Mouse (Mus musculus) forebrain, embryonic 10.5 days (tissue): ENCODE data around the gene Defb13. TPM values are rescaled to one million over a fixed set of nuclear protein-coding genes. Genes with fewer than 3 reads are reported as not detected.
"Not testable (repeated sequence)": the region's sequence is repeated elsewhere in the genome, so short reads cannot be mapped to it uniquely, and the experiment has no call there.

Source experiments
- DNase-seq: peaks from one replicate; pipeline ENCODE4 v3.0.0-alpha.2; 2017; ENCODE audit warnings: low spot score; ENCODE audit errors: extremely low spot score
- H3K27ac ChIP-seq: fragments of 300-500 bp; sonication (generic); 2 replicates; pipeline ENCODE4 v1.5.1; 2016; ENCODE audit warnings: mild to moderate bottlenecking
- H3K27me3 ChIP-seq: fragments of 300-500 bp; sonication (generic); 2 replicates; pipeline ENCODE4 v1.6.1; 2016; ENCODE audit warnings: mild to moderate bottlenecking; ENCODE audit not compliant: poor library complexity, severe bottlenecking
- H3K36me3 ChIP-seq: fragments of 300-500 bp; sonication (generic); replicated peaks from 2 replicates; pipeline ENCODE4 v1.6.1; 2016; ENCODE audit warnings: mild to moderate bottlenecking, moderate library complexity
- H3K4me1 ChIP-seq: fragments of 300-500 bp; sonication (generic); 2 replicates; pipeline ENCODE4 v1.6.1; 2016
- H3K4me3 ChIP-seq: fragments of 300-500 bp; sonication (generic); 2 replicates; pipeline ENCODE4 v1.5.1; 2016; ENCODE audit warnings: mild to moderate bottlenecking, moderate library complexity
- H3K9me3 ChIP-seq: fragments of 300-500 bp; sonication (generic); 2 replicates; pipeline ENCODE4 v1.6.1; 2016; ENCODE audit warnings: mild to moderate bottlenecking, moderate library complexity
- WGBS: fragments of 180-500 bp; shearing (Covaris S2); methylation state at CpG from one replicate; pipeline ENCODE4 v1.1.7; 2016; 5-methylcytosine and 5-hydroxymethylcytosine counted together
- polyA plus RNA-seq: library from polyadenylated mRNA; unstranded; fragments of >200 nt; fragmentation: Nextera tagmentation; extraction: Ambion mirVana; gene quantifications from 2 replicates; pipeline ENCODE4 v1.2.1, GENCODE M21; 2016

Defb13 gene
- not detected in 2 replicates for polyA plus RNA-seq

DNA sequence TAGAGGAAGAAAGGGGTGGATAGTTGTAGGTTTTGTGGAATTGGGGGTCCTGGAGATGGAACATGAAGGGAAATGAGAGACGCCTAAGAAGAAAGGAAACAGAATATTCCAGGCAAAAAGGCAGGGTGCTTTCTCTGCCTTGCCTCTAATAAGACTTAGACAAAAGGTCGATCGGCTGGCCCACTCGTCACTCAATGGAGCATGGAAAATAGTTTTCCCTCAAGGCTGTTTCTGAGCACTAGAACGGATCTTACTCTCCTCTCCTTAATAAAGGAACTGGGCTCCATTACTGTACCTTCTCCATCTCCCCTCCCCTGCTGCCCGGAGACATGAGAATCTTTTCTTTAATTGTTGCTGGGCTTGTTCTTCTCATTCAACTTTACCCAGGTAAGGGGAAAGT lies at the start of gene Defb13:
TSS of gene Defb13 (plus strand) at position 301 of the 400 bp plus-strand sequence.
- Histone ChIP-seq H3K36me3 (no peaks in the 10 kb centered on the region), H3K27me3 (no peaks in the 10 kb centered on the region), H3K9me3 (no peaks in the 10 kb centered on the region; the same call in 1 of the 2 replicates), H3K27ac (no peak within 1 kb of the TSS), H3K4me1 (no peaks in the 10 kb centered on the region), H3K4me3 (no peak within 1 kb of the TSS)
- no peak for DNase-seq
- 87% methylated on average over 6 of the region's 6 CpGs for WGBS

DNA sequence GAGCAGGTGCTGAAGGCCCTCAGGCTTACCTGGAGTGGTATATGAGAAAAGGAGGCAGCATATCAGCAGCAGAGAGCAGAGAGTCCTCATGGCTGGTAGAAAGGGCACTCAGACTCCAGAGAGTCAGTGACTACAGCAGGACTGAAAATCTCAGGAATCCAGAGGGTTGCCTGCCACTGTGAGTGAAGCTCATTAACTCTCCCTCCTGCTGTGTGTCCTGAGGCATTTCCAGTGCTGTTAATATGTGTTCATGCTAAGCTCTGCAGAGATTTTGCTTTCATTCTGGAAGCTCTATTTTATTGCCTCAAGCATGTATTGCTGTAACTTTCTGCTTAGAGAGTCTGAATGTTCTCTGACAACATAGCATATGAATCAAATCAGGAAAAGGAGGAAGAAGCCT lies 40.3 kb upstream of the Defb13 start, which contains the start of gene Defb11:
TSS of gene Defb11 (minus strand) at position 123 of the 400 bp plus-strand sequence.
- not testable (repeated sequence) for H3K4me3 ChIP-seq, H3K9me3 ChIP-seq, H3K27me3 ChIP-seq, DNase-seq, H3K4me1 ChIP-seq, H3K36me3 ChIP-seq
- H3K27ac ChIP-seq = peak within 1 kb of the TSS; percentile 8; the same call in 1 of the 2 replicates

DNA sequence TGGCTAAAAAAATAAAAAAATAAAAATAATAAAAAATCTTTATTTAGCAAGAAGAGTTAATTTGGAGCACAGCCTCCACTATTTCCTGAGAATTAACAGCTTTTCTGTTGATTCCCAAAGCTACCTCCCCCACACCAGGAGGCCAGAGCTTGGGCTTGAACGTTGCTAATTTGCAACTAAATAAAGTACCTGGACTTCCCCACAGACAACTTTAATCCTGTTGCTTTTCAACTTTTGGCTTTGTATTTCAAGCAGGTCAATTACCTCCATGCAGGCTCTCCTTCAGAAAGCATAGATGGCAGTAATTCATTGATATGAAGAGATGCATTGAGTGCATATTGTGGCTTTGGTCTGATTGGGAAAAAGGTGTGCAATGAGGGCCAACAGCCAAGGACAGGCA lies 34.6 kb upstream of the Defb13 start:
- Histone ChIP-seq H3K4me1 (peaks cover under 1% of the 10 kb centered on the region), H3K27me3 (no peaks in the 10 kb centered on the region), H3K27ac (no peak overlapping the region), H3K36me3 (no peaks in the 10 kb centered on the region), H3K4me3 (no peak overlapping the region), H3K9me3 (no peaks in the 10 kb centered on the region)
- 7% methylated on average over 1 of the region's 1 CpGs for WGBS
- DNase-seq = no peak

DNA sequence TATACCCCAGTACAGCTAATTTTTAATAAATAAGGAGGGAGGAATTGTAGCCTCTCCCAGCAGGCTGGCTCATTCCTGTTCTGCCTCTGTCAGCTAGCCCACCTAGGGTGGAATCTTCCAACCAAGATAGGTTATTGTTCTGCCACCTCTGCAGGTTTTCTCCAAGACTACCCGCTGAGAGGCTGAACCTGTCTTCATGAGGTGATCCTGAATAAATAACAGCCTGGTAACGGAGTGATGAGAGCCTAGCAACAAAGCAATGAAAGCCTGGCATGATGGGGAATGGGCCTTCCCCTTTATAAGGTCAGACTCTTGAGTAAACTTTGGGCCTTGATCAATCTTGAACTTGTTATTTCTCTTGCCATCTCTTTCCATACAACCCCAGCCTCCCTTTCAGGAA lies 34.0 kb upstream of the Defb13 start:
- Histone ChIP-seq H3K27ac (no peak overlapping the region), H3K4me1 (no peaks in the 10 kb centered on the region), H3K4me3 (no peak overlapping the region), H3K9me3 (no peaks in the 10 kb centered on the region), H3K36me3 (no peaks in the 10 kb centered on the region), H3K27me3 (no peaks in the 10 kb centered on the region)
- WGBS = 19% methylated on average over 2 of the region's 2 CpGs
- no peak for DNase-seq

DNA sequence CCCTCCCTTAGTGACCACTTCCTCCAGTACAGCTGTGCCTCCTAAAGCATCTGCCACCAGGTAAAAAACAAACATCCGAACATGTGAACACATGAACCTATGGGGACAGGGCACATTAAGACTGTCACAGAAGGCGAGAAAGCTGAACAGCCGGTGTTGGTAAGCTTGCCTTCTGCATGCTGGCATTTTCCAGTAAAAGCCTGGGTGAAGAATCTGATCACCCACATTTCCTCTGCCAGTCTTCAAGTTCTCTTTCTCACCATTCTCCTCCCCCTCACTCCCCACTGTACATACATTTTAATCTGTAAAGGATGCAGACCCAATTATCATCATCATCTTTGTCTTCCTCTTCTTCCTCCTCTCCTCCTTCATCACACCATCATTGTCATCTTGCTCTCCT lies 30.9 kb upstream of the Defb13 start:
- no peak overlapping the region for H3K4me3 ChIP-seq
- no peaks in the 10 kb centered on the region for H3K4me1 ChIP-seq
- WGBS = 80% methylated on average over 3 of the region's 3 CpGs
- no peaks in the 10 kb centered on the region for H3K36me3 ChIP-seq
- DNase-seq = no peak
- no peaks in the 10 kb centered on the region for H3K9me3 ChIP-seq
- H3K27ac ChIP-seq = no peak overlapping the region
- H3K27me3 ChIP-seq = no peaks in the 10 kb centered on the region

DNA sequence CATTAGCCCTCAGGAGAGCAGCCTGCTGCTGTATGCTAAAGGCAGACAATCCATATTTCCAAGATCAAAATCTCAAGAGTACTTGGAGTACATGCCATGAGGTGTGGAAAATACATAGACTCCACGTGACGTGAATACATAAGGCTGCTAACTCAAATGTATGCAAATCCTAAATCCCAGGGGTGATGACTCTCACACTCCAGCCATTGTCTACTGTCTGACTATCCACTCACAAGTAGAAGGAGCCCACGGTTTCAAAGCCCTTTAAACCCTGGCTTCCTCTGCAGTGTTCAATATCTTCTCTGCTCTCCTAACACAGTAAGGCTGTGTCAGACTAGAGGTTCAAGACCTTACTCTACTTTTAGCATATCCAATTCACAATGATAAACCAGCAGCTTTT lies 15.8 kb upstream of the Defb13 start:
- H3K27me3 ChIP-seq, H3K4me3 ChIP-seq, H3K27ac ChIP-seq, H3K4me1 ChIP-seq, DNase-seq, H3K36me3 ChIP-seq, H3K9me3 ChIP-seq: not testable (repeated sequence)
- 85% methylated on average over 3 of the region's 3 CpGs for WGBS

DNA sequence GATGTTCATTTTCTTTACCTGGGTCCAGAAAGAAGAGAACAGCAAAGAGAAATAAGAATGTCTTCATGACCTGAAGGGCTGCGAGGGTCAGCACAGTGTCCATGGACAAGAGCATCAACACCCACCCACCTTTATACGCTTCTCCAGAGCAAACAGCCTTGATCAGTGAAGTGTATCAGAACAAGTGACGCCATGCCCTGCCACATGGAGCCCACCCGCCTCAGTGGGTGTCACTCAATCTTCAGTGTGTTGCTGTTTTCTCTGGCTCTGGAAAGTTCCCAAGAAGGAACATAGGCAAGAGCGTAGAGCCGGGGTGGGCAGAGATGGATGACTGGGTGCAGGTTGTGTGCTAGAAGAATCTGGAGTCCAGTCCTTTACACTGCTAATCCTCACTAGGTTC lies 14.0 kb upstream of the Defb13 start, which contains the start of gene Defb15:
TSS of gene Defb15 (minus strand) at position 101 of the 400 bp plus-strand sequence.
- no peak for DNase-seq
- Histone ChIP-seq H3K27ac (no peak within 1 kb of the TSS), H3K9me3 (0 out of 2 replicates have a peak, but pooled peaks cover 4% of the 10 kb centered on the region), H3K4me1 (no peaks in the 10 kb centered on the region), H3K36me3 (no peaks in the 10 kb centered on the region), H3K4me3 (no peak within 1 kb of the TSS), H3K27me3 (no peaks in the 10 kb centered on the region)
- WGBS = 91% methylated on average over 6 of the region's 6 CpGs

DNA sequence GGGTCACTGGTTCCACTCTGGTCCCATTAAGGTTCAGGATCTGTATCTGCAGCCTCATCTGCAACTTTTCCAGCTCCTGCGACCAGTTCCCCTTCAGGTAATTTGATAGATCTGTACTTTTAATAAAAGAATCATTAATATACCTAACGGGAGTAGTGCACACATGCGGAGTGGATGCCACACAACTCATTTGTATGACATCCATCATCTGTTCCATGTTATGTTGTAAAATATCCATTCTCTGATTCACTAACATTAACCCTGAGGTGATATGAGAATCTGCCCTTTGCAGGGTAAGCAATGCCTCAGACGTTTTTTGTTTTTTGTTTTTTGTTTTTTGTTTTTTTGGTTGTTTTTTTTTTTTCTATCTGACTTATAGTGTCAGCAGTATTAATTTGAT lies 8.5 kb upstream of the Defb13 start, which contains the start of gene Defb35:
TSS of gene Defb35 (plus strand) at position 301 of the 400 bp plus-strand sequence.
- not testable (repeated sequence) for H3K9me3 ChIP-seq, DNase-seq, H3K27me3 ChIP-seq, H3K27ac ChIP-seq, H3K36me3 ChIP-seq, H3K4me3 ChIP-seq, H3K4me1 ChIP-seq
- 94% methylated on average over 4 of the region's 4 CpGs for WGBS

DNA sequence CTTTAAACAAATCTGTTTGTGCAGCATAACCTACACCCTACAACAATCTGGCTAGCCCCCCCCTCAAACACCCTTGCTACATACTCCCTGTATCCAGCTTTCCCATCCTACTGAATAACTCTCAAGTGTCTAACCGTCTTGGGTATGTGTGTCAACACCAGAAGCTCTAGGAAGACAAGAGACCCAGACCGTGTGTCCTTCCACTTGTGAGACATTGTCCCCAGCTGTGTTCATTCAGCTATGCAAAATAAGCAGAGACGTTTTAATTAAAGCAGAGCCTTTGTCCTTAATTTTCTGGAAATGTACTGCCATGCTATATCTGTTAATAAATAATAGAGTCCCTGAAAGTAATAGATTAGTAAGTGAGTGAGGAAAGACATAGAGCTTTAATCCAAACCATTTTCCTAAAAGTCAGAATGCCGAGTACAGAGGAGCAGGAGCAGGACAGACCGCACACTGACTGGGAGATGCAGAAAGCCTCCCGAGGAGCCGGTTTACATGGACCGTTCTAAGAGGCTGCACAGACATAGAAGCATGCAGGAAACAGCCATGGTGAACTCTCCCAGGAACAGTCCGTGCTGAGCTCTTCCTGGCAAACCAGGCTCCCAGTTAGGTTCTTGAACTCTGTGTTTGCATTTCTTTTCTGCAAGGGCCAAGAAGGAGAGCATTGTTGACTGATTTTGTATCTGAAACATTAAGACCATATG lies 902 bp downstream of the Defb13 start:
- no peak for DNase-seq
- Histone ChIP-seq H3K4me1 (no peaks in the 10 kb centered on the region), H3K36me3 (no peaks in the 10 kb centered on the region), H3K27me3 (no peaks in the 10 kb centered on the region), H3K9me3 (no peaks in the 10 kb centered on the region), H3K4me3 (no peak overlapping the region), H3K27ac (no peak overlapping the region)
- 76% methylated on average over 9 of the region's 9 CpGs for WGBS

DNA sequence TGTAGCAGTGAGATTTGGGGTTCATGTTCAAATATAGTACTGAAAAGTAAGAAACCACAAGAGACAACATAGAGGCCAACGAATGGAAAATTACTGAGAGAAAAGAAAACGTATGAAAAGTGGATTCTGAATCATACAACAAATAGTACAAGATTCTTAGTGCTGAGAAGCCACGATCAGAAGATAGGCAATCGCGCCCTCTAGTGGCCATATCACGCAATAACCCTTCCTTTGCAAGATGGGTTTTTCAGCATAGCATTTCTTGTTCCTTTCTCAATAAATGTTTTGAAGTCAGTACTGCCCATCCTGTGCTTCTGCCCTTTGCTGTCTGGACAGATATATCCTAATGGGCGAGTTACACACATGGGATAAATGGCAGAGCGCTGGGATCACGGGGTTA lies 8.8 kb downstream of the Defb13 start:
- Histone ChIP-seq H3K27ac (no peak overlapping the region), H3K27me3 (no peaks in the 10 kb centered on the region), H3K4me3 (no peak overlapping the region), H3K9me3 (no peaks in the 10 kb centered on the region), H3K4me1 (no peaks in the 10 kb centered on the region), H3K36me3 (no peaks in the 10 kb centered on the region)
- DNase-seq = peak; percentile 52
- WGBS = 10% methylated on average over 9 of the region's 9 CpGs

DNA sequence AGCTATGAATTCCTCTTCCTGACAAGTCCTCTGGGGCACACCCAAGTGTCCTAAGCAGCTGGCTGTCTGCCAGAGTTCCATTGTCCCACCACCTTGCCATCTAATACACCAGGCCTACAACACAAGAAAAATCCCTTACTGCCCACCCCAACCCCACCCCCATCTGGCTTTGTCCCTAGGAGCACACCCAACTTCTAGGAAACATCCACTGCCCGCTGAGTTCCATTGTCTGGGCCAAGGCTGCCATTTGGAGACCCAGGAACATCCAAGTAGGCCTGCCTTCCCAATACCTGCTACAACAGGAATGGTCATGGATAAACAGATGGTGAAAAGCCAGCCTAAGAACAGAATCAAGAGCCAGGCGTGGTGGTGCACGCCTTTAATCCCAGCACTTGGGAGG lies 9.8 kb downstream of the Defb13 start:
- Histone ChIP-seq H3K4me3 (no peak overlapping the region), H3K27me3 (no peaks in the 10 kb centered on the region), H3K4me1 (no peaks in the 10 kb centered on the region), H3K27ac (no peak overlapping the region), H3K9me3 (no peaks in the 10 kb centered on the region), H3K36me3 (no peaks in the 10 kb centered on the region)
- no peak for DNase-seq
- 87% methylated on average over 3 of the region's 3 CpGs for WGBS

DNA sequence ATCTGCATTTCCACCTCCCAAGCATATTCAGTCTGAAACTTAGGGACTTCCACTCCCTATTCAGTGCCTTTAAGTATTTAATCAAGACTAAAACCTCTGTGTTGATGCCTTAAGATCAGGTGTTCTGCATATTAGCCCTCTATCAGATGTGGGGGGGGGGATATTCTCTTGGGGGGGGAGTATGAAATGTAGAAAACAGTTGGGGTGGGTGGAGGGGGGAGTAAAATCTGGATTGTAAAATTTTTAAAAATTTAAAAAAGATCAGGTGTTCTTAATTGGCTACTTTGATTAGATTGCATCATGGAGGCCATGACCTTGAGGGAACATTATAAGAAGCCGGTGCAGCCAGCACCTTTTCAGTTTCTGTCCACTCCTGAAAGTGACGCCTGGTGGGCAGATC lies 11.9 kb downstream of the Defb13 start, which contains the start of gene Fam90a1a:
TSS of gene Fam90a1a (plus strand) at position 301 of the 400 bp plus-strand sequence.
- Histone ChIP-seq H3K4me1 (no peaks in the 10 kb centered on the region), H3K36me3 (no peaks in the 10 kb centered on the region), H3K4me3 (no peak within 1 kb of the TSS), H3K27ac (no peak within 1 kb of the TSS), H3K9me3 (no peaks in the 10 kb centered on the region), H3K27me3 (no peaks in the 10 kb centered on the region)
- no peak for DNase-seq
- 92% methylated on average over 2 of the region's 2 CpGs for WGBS

DNA sequence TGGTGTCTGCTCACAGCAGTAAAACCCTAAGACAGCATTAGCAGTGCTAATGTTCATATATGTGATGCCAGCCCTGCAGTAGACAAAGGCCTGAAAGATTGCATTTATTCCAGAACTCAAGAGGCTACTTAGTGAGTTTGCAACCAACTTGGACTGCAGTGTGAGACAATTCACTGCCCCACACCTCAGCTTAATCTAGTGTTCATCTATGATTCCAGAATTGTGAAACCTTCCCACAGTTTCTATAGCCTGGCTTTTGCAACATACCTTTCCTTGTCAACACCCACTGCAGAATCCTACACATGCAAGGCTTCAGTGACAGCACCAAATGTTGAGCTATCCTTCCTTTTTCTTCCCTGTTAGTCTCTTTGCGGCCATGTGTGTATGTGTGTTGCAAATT lies 20.1 kb downstream of the Defb13 start:
- no peaks in the 10 kb centered on the region for H3K36me3 ChIP-seq
- H3K4me1 ChIP-seq = no peaks in the 10 kb centered on the region
- 81% methylated on average over 1 of the region's 1 CpGs for WGBS
- no peak overlapping the region for H3K27ac ChIP-seq
- DNase-seq = no peak
- H3K4me3 ChIP-seq = no peak overlapping the region
- H3K9me3 ChIP-seq = no peaks in the 10 kb centered on the region
- H3K27me3 ChIP-seq = no peaks in the 10 kb centered on the region
